Mouse (Mus musculus) kidney, postnatal 36 days (tissue): ENCODE measurements around the gene Padi2.

ENCODE experiments used
- DNase-seq, 2 experiments: peaks; one replicate each; pipeline ENCODE4 v3.0.0; 2021 to 2022; ENCODE audit warnings: mixed read lengths in 2 of 2

Gene Padi2

DNA sequence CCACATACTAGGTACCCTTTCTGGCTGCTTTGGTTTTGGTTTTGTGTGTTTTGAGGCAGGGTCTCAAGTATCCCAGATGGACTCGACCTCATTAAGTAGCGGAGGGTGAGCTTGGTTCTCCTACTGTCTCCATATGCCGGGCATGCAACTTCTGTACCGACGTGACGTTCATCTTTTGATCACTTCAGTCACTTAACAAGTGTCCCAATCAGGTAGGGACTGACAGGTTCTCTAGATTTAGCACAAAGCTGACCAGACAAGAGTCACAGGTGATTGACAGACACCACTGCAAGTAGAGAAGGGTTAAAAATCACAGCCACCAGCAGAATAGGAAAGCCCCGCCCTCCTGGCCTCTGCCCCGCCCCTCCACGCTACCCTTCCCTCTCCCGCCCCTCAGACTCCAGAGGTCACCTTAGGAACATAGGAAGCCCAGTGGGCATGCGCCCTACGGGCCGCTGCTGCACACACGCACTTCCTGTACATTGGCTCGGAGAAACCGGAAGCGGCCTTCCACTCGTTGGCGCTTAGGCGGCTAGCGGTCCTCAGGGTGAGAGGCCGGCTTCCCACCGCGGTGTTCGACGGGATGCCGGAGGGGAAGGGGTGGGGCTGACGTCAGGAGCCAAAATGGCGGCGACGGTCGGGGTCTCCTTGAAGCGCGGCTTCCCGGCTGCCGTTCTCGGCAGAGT lies 54.8 kb downstream of the Padi2 start, which contains the start of gene Sdhb:
Gene Sdhb (plus strand): TSS at position 423 of the 686 bp plus-strand sequence.
- DNase-seq: peak; percentile 97 to 99

- DNase-seq: peak in 1 of 2 experiments; percentile 29
These were observed 55.5 kb downstream of the Padi2 start for GRCm38 (mm10) chr4:140961467-140962206.

- DNase-seq: peak in 1 of 2 experiments; percentile 33
These were observed 56.2 kb downstream of the Padi2 start for GRCm38 (mm10) chr4:140962207-140962909.

GRCm38 (mm10) chr4:140962950-140963349 lies 56.8 kb downstream of the Padi2 start:
- peak; percentile 91 to 96 for DNase-seq

GRCm38 (mm10) chr4:140963941-140964597 lies 57.9 kb downstream of the Padi2 start:
- DNase-seq: peak in 1 of 2 experiments; percentile 38

- peak; percentile 82 to 85 for DNase-seq
These were observed 58.5 kb downstream of the Padi2 start for GRCm38 (mm10) chr4:140964620-140965019.

GRCm38 (mm10) chr4:140967386-140968159 lies 61.4 kb downstream of the Padi2 start:
- no peak for DNase-seq

GRCm38 (mm10) chr4:140971691-140972090 lies 65.5 kb downstream of the Padi2 start:
- no peak for DNase-seq

DNA sequence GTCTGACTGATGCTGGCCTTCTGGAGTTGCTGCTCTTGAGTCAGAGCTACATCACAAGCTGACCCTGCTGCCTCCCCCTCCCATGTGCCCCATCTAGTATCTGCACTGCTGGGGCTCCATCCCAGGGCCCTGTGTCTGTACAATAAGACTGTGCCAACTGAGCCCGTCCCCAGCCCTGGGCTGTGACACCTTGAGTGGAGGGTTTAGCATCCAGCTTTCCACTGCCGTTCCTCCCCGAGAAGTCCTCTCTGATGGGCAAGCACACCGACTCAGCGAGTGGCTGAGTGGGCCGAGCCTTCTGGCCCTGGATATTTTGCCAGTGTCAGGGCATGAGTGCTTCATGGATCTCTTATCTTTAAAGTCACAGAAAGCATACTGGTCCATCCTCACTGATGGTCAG lies 68.3 kb downstream of the Padi2 start:
- no peak for DNase-seq

DNA sequence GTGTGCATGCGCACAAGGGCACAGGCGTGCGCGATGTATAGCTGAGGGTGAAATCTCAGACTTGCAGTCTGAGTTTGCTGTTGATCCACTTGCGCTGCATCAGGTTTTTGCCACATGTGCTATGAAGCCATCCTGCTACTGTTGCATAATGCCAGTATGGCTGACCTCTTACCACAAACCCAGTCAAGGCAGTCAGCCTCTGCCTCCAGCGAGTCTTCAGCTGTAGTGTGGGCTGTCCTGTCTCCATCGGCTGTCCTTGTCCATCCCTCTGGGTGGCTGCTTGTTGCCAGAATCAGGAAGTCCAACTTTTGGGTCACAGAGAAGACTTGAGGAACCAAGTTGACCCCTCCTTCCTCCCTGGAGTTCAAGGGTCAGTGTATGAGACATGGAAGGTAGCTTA lies 69.2 kb downstream of the Padi2 start:
- no peak for DNase-seq

GRCm38 (mm10) chr4:140977278-140977677 lies 71.1 kb downstream of the Padi2 start:
- no peak for DNase-seq

GRCm38 (mm10) chr4:140977886-140978692 lies 71.9 kb downstream of the Padi2 start:
- DNase-seq: no peak

DNA sequence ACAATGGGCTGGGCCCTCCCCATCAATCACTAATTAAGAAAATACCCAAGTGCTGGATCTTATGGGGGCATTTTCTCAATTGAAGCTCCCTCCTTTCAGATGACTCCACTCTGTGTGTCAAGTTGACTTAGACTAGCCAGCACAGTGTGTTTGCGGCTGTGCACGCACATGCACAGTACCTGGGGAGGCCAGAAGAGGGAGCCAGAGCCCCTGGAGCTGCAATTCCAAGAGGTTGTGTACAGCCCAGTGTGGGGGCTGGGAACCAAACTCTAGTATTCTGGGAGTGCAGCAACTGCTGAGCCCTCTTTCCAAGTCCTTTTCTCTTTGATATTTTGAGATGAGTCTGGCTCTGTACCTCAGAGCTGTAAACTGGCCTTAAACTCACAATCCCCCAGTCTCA lies 75.5 kb downstream of the Padi2 start:
- peak in 1 of 2 experiments; percentile 53 for DNase-seq

- DNase-seq: peak in 1 of 2 experiments; percentile 38
These were observed 76.7 kb downstream of the Padi2 start for GRCm38 (mm10) chr4:140982808-140983207.

DNA sequence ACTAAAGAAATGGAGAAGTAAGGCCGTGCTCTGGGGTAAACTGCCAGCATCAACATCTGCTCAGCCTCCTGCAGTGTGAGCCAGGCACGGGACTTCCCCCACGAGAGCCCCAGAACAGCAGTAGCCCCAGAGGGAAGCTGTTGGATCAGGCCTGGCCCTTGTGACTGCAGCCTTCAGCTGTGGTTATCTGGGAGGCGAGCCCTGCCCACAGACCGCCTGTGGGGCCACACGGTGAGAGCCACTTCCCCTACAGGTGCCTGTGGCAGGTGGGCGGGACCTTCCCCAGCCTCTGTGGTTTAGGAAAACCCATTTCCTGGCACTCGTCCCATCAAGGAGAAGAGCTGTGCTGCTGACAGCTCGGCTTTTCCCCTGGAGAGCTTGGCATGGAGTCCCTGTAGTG lies 77.3 kb downstream of the Padi2 start:
- peak in 1 of 2 experiments; percentile 48 for DNase-seq

DNA sequence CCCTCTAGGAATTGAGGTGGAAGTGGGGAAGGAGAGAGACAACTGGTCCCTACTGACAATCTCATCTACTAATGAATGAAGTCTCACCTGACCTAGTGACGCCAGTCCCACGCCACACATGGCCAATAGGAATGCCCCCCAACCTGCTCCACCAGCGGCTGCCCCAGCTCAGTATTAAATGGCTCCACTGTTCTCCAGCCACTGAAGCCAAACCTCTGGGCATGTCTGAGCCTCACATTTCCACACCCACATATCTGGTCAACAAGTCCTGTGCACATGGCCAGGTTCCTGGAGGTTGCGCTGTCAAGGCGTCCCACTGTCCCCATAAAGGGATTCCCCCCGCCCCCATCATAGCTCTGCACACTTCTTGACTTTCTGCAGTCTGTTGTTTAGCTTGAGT lies 78.4 kb downstream of the Padi2 start:
- DNase-seq: no peak

GRCm38 (mm10) chr4:140986024-140986710 lies 80.0 kb downstream of the Padi2 start:
- no peak for DNase-seq

DNA sequence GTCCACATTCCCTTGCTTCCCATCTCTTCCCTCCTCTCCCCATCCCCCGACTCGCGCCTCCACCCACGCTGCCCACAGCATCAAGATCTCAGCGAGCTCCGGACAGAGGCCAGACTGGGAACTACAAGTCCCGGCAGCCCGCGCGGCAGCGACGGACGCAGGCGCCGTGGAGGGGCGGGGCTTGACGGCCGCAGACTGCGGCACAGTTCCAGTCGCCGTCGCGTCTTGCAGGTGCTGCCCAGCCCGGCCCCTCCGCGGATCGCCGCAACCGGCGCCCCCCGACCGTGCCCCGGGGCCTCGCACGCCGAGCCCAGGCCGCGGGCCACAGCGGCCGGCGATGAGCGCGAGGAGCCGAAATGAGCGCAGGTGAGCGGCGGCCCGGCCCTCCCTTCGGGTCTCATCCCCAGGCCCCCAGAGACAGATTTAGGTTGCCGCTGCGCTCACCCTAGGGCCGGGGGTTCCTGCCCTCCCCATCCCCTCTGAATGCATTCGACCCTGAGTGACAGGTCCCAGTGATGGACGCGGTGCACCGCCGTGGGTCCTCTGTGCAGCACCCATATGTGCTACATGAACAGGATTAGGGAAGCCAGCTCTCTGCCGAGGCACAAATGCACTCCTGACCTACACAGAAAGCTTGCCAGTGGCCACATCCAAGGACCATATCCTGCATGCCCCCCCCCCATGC lies 80.7 kb downstream of the Padi2 start, which contains the start of gene Atp13a2:
Gene Atp13a2 (plus strand): TSS at position 163 of the 685 bp plus-strand sequence.
- DNase-seq: peak; percentile 92 to 97

- DNase-seq: no peak
These were observed 81.3 kb downstream of the Padi2 start for GRCm38 (mm10) chr4:140987476-140987875.
